Mouse (Mus musculus) megakaryocyte, embryonic 14.5 days (primary cell): ENCODE data around the gene Sun2.

Source experiments
- FLI1 ChIP-seq: IDR thresholded peaks from 2 replicates; pipeline ENCODE4 v1.6.1; 2012; ENCODE audit warnings: low read length, inconsistent platforms, mixed read lengths
- GATA1 ChIP-seq: IDR thresholded peaks from 3 replicates; pipeline ENCODE4 v1.6.1; 2012; ENCODE audit warnings: mixed read lengths, low read length, inconsistent platforms, borderline replicate concordance

DNA sequence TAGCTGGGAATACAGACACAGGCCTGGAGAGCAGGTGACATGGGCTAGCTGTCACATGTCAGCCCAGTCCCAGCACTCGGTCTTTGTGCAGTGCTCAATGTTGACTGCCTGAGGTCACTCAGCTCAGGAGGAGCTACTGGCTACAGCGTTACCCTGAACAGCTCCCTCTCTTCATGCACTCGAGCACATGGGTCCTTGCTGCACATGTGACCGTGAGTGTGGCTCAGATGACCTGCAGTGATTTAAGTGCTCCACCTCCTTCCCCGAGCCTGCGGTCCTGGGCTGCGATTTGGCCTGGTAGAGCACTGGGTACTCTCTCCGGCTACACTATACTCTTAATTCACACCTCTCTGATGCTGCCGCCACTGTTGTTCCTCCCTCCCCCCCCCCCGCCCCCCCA, 23.8 kb upstream of the Sun2 start:
- TF ChIP-seq GATA1 = no peak
- no peak for TF ChIP-seq FLI1
